Mouse (Mus musculus) thymus, postnatal 25 days (tissue): ENCODE measurements at regions not wholly inside any gene's neighbourhood (a gene's known extent, or its start where the extent isn't known, plus 50 kb on each side); places are given as distances from the start of the nearest gene placed in this dataset.
A peak's percentile ranks its signal among the peaks of the same experiment; 100 is the strongest.
"Not testable (repeated sequence)": the region's sequence is repeated elsewhere in the genome, so short reads cannot be mapped to it uniquely, and the experiment has no call there.

Experiments
- DNase-seq: peaks from one replicate; pipeline ENCODE4 v3.0.0; 2022

DNA sequence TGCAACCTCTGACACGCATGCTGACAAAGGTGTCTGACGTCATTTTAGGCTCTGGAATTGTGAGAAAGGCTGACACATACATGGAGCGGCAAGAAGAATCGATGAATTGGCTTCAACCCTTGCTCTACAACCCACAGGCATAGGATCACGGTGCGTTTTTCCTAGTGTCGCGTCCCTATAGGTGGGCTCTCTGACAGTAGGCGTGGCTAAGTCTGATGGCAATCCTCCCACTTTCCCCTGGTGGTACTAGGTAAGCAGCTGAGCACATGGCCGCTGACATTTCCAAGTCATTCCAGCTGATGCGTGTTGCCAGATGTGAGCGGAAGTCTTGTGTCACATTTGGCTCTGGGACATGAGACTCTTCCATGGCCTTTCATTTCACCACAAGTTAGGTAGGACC lies 89.1 kb upstream of the Mdm1 start:
- DNase-seq: no peak

GRCm38 (mm10) chr10:118053037-118053436 lies 88.6 kb upstream of the Mdm1 start:
- DNase-seq: no peak

DNA sequence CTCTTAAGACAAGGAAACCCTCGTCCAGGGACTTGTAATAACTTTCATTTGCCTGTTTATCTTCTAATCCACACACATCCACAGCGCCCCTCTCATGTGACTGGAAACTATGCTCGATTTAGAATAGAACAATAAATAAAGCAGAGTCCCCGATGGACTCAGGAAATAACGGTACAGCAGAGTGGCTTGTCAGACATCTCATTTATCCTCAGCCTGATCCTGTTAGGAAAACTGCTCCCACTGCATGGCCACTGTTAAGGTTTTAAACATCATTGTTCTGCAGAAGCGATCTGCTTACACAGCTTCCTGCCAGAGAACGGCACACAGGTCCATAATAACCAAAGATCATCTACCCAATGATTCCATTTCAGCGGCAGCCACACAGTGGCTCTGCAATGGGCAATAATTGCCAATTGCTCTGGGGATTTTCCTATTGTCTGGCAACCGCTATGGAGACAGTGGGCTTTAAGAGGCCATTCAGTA lies 84.8 kb upstream of the Mdm1 start:
- no peak for DNase-seq

DNA sequence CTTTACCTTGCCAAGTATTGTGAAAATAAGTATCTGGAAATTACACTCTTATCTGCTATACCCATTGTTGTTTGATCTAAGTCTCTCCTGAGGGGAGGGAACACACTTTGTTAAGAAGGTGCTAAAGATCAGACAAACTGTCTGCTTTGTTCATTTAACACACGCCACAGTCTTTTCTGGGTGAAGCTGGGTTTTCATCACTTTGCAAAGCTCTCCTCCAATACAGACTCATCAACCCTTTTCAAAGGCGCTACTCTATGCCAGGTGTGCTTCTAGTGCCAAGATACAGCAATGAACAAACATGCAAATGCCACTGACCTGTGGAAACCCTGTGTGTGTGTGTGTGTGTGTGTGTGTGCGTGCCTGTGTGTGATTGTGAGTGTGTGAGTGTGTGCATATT lies 84.1 kb upstream of the Mdm1 start:
- peak; percentile 47 for DNase-seq

DNA sequence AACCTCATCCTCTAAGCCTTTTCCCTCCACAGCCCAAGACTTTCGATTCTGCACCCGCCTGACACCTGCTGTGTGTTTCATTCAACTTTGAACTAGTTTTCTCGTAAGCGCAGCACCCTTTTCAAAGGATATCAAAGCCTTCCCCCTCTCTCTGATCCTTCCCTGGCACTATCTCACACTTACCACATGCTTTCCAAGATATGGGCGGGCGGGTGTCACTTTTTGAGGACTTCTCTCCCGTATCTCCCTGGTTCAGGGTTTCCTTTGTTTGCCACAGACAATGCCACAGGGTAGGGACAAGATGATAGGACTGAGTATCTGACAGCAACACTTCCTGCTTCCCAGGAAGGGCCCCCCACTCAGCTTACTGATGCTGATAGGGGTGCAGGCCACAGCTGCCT lies 76.8 kb upstream of the Mdm1 start:
- DNase-seq: peak; percentile 78

DNA sequence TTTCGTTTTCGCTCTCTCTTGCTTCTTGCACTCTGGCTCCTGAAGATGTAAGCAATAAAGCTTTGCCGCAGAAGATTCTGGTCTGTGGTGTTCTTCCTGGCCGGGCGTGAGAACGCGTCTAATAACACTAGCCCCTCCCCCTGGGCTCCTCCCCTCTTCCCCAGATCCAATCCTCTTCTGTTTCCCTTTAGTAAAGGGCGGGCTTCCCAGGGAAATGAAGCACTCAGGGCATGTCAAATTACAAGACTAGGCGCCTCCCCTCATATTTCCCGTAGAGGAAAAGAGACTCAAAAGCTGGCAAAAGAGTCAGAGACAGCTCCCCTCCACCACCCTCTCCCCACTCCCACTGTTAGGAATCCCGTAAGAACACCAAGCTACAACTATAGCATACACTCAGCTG lies 65.3 kb upstream of the Mdm1 start:
- not testable (repeated sequence) for DNase-seq

GRCm38 (mm10) chr10:118081636-118082166 lies 59.9 kb upstream of the Mdm1 start:
- no peak for DNase-seq

DNA sequence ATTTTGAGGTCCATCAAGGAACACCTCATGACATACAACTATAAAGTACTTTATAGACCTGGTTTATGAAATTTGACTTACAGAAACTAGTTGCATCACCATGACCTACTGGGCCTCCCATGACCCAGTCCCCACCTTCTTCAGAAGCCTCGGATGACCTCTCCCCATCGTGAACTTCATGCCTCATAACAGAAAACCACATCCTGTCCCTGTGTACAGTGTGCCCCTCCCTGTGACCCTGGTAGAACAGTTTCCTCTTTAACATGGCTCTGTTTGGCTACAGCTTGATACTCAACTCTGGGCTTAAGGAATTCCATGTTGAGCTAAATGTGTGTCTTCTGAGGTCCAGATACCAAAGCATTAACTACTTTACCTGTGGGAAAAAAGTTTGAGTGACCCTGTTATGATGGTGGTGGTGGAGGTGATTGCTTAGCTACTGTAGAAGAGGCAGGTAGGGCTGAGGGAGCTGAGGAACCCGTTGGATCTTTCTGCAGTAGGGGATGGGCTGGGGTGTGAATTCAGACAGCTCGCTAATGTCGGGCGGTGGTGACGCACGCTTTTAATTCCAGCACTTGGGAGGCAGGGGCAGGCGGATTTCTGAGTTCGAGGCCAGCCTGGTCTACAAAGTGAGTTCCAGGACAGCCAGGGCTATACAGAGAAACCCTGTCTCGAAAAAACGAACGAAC lies 58.4 kb upstream of the Mdm1 start:
- DNase-seq: peak; percentile 73

GRCm38 (mm10) chr10:118083721-118084075 lies 57.9 kb upstream of the Mdm1 start:
- peak; percentile 80 for DNase-seq

GRCm38 (mm10) chr10:118085046-118085983 lies 56.3 kb upstream of the Mdm1 start:
- peak; percentile 32 for DNase-seq

DNA sequence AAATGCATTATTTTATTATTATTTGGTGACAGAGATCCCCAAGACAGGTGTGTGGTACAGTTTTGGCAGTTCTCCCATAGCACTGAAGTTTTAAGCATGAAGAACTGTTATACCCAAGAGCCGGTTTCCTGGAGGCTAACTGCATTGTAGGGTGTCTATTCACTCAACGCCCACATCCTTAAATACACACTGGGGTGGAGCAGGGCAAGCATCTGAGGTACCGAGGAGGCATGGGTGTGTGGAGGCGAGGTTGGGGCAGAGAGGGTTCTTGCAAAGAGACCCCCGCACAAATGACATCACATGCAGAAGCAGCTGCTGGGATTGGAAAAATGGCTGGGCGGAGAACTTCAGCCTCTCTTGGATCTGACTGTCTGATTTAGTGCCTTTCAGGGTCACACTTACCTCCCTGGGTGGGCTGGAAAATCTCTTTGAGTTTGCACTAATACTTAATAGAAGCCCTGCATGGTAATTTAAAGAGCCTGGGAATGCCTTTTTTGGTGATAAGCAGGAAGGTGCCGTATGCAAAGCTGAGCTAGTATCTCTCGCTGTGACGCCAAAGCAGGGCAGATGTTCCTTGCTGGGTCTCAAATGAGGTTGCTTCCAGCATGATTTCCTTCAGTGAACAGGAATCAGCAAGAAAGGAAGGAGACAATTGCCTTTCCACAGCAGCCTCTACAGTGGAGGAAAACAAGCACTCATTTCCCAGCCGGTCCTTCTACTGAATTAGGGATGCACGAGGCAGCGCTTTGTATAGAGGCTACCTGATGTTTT lies 53.9 kb upstream of the Mdm1 start:
- peak; percentile 52 for DNase-seq

GRCm38 (mm10) chr10:118088499-118088898 lies 53.1 kb upstream of the Mdm1 start:
- DNase-seq: no peak

DNA sequence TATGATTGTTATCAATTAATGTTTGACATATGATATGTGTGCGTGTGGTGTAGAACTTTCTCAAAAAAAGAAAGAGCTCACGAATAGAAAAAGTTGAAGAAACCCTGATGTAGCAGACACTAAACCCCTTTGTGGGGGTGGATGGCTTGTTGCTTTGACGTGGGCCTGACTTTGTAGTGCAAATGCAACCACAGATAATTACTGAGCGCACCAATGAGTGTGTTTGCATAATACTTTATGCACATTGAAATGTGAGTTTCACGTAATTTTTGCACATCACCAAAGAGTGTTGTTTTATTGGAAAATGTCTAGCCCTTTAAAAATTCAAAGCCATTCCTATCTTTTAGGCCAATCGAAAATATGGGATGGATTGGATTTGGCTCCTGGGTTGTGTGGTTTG lies 51.7 kb upstream of the Mdm1 start:
- DNase-seq: no peak

DNA sequence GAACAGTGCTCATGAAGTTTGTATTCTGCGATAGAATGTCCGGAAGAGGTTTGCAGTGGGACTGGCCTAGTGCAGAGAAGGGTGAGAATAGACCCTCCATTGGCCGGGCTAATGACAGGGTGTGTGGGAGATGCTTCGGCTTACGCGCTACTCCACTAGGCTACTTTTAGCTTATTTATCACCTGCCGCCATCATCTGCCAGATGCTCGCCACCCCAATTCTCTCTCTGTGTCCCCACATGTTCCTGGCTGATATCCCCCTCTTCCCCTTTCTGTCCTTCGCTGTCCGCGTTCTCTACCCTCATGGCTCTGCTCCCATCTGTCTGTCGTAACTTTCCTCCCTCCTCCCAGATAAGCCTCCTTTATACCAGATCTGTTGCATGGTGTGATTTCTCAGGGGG lies 50.1 kb upstream of the Mdm1 start:
- DNase-seq: no peak
